Mouse (Mus musculus) kidney, postnatal 4 days (tissue): ENCODE data around the gene Fam193b.
"Not testable (repeated sequence)": the region's sequence is repeated elsewhere in the genome, so short reads cannot be mapped to it uniquely, and the experiment has no call there.

Experiments used
- DNase-seq, 2 experiments: peaks; one replicate each; pipeline ENCODE4 v3.0.0; 2021; ENCODE audit warnings: mixed read lengths in 2 of 2

Fam193b gene

DNA sequence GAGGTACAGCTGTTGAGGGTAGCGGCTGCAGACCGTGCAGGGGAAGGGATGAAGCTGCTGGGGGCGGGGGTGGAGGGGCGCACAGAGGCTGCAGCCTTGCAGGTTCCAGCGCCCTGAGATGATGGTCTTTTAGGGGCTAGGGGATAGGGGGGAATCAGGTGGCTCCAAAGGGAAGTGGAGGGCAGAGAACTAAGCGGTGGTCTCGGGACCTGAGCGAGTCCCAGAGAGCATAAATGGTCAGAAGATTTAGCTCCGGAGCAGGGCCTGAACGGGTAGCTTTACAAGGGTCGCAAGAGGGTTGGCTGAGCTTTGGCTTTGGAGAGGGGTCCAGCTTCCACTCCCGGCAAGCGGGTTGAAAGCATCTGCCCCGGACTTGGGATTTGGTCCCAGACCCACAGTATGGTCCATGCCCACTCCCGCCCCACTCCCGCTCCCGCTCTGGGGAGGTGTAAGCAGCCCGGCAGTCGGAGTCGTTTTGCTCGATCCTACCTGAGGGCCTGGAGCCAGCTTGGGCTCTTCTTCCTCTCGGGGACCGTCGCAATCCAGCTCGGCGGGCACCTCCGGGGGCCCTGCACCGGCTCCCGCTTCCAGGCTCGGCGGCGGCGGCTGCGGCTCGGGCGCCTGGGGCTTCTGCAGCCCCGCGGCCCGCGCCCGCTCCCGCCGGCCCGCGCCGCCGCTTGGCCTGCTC, 490 bp downstream of the Fam193b start:
- peak; percentile 65 to 71 for DNase-seq

DNA sequence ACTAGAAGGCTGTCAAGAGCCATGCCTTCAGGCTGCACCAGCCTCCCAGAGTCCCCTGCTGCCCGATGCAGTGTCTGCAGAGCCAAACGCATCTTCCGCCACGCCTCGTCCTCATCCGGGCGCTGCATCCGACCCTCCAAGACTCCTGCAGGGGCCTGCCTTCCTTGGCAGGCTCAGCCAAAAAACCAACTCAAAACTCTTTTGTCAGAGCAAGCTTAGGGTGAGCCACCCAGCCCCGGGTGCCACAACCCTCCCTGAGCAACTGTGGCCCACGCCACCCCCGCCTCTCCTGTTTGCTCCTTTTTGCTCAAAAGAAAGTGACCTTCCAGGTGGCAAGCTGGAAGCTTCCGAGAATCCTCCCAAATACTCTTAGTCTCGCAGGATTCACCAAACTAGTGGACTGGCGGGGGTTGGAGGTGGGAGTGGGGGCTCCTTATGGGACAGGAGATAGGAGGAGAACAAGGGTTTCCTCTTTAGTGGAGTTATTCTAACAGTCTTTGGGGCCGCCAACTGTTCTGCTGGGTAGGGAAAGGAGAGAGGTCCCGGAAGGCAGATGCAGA, 1.1 kb downstream of the Fam193b start:
- peak; percentile 49 to 63 for DNase-seq

DNA sequence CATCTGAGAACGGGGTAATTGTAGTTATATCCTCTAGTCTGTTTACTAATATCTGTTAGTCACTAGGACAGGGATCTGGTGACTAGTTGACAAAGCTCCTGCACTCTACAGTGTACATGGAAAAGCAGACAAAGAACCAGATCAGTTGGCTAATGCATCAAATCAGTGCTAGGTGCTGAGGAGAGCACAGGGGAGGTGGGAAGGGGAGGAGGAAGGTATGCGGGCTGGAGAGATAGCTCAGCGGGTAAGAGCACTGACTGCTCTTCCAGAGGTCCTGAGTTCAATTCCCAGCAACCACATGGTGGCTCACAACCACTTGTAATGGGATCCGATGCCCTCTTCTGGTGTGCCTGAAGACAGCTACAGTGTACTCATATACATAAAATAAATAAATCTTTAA, 2.4 kb downstream of the Fam193b start:
- DNase-seq = not testable (repeated sequence)

DNA sequence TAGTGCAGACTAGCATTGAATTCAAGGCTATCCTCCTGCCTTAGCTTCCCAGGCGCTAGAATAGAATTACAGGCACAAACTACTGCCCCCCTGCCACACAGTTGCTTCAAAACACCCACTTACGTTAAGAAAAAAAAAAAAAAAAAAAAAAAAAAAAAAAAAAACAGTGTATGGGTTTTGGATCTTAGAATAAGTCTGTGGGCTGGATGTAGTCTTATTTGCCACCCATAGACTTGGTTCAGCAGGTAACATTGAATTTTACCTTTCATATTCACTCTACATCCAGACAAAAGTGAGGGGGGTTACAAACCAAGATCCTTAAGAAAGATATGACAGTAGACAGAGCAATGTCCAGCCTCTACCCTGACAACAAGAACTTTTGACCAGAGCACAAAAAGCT, 3.0 kb downstream of the Fam193b start:
- DNase-seq = no peak

DNA sequence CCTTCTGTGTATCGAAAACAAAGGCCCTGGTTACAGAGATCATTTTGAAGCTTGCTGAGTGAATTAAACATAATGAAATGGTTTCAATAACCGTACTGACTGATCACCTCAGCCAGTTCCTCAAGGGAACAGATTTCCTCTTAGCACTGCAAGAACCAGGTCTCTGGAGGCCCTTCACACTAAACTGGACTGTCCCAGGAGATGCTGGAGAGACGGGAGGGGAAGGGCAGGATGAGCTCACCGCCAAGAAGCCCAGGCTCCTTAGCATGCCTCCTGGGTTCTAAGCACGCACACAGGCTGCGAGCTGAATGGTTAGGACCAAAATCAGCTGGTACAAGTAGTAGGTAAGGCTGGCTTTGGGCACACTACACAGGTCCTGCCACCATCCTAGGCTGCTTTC, 3.9 kb downstream of the Fam193b start:
- no peak for DNase-seq

DNA sequence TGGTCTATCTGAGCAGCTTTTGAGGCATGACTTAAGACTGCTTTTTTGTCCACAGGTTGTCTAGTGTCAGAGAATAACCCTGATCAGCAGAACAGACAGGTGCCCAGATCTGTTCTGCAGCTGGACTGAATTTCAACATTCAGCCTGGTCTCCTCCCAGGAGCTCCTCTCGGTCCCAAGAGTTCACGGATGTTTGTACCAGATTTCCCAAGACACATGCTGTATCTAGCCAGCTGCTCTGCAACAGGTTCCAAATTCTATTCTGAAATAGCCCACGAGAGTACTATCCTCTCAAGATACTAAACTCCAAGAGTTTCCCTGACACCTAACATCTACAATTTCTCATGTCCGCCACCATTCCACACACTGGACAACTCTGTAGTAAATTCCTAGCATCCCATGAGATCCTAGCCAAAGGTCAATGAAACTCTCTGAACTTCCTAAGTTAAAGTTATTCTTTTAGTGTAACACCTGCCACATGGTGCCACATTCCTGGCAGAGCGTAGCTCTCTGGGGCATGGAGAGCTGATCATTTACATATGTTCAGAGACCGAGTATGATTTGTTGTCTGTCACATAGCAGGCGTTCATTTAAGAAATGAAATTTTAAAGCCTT, 7.5 kb downstream of the Fam193b start:
- no peak for DNase-seq

DNA sequence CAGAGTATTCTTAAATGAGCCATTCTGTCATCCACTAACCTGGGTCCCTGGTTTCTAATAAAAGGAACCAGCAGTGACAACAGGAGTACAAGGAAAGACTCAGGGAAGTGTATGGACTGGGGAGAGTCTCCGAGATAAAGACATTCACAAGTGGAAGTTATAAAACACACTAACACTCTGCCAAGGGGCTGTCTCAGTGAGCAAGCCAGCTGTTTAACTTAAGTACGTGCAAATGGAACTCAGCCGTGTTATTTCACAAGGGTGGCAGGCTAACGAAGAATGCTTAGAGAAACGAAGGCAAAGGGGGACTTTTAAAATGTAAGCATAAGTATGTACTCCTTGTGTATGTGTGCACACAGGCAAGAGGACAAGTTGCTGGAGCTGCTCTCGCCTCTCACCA, 13.4 kb downstream of the Fam193b start:
- DNase-seq = no peak

DNA sequence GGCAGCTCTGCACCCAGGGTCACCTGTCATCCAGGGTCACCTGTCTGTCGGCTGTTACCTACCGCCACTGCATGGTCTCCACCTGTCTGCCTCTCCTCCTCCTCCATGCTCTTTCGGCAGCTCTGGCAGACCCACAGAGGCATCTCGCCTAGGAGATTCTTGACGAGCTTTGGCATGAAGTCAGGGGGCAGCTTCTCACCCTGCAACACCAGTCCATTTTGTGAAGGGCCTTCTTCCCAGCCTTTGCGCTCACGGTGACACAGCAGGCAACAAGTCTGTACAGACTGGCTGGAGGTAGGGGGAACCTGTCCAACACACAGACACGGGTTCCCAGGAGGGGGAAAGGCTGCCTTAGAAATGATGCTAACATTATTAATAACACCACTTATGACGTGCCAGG, 15.0 kb downstream of the Fam193b start:
- no peak for DNase-seq

DNA sequence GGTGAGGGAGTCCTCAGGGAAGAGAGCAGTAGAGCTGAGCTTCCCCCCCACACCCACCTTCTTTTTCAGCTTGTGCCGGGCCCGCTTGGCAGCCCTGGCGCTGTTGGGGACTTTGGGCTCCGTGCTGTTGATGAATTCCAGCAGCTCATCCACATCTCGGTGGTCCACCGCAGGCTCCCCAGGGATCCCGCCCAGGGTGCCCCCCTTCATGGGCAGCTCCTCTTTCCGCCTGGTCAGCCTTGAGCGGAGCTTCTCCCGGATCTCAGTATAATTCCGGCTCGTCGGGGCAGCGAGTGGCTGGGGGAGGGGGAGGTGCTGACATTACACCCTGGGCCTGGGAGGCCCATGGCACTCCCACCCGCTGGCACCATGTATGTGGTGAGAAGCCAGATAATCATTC, 21.9 kb downstream of the Fam193b start:
- DNase-seq = peak in 1 of 2 experiments; percentile 26

DNA sequence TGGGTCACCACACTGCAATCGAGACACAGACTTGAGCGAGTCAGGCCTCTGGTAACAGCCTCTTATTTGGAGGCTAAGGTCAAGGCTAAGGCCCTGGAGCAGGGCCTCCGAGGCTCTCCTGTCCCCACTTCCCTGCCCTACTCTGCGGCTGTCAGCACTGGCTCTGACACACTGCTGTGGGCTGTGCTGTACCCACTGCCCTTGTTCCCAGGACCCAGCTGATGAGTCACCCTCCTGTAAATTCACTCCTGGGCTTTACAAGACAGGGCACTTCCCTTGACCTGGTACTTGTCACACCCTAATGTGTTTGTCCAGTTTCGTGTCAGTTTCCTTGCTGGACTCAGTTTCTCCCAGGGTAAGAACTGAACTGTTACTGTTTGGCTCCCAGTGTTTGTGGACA, 22.5 kb downstream of the Fam193b start:
- no peak for DNase-seq

DNA sequence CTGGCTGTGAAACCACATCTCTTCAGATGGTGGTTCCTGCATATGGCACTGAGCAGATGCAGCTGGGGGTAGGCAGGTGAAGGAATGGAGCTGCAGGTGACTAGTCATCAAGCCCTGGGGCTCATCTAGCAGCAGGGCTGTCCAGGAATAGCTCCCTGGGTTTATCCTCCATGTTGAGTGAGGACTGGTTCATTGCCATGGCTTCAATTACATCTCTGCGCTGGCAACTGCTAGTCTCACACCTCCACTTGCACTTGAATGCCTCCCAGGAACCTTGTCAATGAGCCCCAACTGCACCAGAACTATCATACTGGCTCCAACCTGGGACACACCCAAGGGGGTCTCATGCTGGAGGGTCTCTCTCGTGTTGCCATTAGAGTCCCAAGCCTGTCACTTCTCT, 23.0 kb downstream of the Fam193b start:
- no peak for DNase-seq

DNA sequence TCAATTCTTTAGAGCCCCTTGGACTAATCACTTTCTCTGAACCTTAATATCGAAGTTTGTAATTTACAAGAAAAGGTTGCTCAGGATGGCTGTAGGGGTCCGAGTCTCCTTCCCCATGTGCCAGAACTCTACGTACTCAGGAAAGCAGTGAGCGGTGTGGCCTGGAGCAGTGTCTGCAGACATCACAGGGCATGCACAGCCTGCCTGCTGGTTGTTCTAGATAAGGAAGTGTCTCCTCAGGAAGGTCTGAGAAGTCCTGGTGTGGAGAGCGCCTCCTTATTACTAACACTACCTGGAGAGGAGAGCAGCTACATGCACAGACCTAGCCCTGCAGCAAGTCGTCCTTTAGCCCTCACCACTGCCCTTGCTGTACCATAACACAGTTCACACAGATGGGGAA, 26.1 kb downstream of the Fam193b start:
- no peak for DNase-seq

DNA sequence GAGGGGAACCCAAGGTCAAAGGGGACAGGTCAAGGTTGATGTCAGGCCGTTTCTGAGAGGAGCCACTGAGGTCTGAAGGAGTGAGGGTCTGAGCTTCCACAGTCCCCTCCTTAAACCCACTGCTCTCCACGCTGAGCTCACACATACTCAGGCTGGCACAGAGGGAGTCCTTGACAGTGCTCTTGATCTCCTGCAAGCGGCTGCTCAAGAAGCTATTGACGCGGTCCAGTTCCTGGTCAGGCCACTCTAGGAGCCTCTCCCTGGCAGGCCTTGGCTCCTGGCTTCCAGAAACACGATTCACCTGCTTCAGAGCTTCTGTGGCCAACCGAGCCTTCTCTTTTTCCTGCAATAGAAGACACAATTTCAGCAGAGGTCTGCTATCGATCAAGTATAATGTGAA, 27.5 kb downstream of the Fam193b start:
- DNase-seq = no peak

DNA sequence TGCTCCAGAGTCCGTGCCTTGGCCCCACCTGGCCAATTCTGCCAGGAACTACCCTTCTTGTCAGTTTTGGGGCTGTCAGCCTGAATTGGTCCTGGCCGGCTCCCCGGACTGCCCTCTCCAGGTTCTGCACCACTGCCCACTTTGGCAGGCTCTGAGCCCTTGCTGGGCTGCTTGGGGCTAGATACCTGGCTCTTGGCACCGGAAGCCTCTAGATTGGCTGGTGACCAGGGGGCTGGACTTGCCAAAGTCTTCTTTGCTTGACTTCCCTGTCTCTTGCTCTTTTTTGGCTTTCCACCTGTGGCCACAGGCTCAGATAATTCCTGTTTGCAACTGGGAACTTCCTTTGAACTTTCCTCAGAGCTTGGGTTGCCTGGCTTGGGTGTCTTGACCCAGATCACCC, 28.0 kb downstream of the Fam193b start:
- peak; percentile 43 to 60 for DNase-seq

DNA sequence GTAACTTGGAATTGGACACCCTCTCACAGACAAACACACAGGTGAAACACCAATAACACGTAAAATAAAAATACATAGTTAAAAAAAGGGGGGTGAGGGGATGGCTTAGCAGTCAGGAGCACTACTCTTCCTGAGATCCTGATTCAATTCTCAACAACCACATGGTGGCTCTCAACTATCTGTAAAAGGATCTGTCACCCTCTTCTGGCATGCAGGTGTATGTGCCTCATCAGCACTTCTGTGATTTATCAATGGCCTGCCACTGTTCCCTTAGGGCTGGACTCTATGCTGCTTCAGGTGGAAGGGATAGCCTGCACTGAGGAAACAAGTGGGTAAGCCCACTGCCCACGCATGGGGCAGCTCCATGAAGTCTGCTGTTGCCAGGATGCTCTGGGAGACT, 30.0 kb downstream of the Fam193b start:
- peak in 1 of 2 experiments; percentile 54 for DNase-seq

DNA sequence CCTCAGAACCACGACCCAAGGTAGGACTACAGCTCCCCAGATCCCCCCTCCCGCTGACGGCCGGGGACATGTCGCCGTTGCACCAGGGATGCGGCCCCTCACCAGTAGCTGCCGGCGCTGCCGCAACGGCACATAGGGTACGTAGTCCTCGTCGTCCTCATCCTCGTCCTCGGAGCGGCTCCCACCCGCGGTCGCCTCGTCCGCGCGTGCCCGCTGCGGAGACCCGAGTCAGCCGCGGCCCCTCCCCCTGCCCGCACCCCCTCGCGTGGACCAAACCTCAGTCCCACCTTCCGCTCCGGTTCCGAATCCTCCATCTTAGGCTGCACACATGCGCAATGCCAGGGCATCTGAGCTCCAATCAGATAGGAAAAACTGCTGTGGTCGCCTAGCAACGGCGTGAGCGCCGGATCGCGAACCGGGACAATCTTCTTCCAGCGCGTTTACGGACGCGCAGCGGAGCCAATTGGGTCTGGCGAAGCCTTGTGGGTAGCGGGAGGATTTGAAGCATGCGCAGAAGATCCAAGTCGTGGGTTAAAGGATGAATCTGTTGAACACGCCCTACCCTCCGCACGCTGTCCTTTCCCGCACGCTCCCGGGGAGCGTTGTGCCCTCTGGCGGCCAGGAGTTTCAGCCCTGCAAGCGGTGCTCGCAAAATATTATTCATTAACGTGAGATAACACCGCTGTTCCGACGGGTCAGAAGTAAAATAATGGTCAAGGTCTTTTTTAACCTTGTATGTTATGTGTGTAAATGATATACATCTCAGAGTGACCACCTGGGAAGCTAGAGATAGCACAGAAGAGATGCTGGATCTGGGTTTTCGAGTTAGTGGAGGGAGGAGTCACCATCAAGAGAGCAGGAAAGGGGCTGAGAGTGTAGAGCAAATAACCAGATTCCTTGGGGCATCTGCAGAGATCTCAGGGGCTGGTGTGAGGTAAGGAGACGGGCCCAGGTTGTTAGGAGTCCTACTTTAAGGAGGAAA, 34.4 kb downstream of the Fam193b start, which contains the start of gene Ddx41:
Gene Ddx41 (minus strand): TSS at position 465 of the 982 bp plus-strand sequence.
- peak; percentile 98 to 99 for DNase-seq

DNA sequence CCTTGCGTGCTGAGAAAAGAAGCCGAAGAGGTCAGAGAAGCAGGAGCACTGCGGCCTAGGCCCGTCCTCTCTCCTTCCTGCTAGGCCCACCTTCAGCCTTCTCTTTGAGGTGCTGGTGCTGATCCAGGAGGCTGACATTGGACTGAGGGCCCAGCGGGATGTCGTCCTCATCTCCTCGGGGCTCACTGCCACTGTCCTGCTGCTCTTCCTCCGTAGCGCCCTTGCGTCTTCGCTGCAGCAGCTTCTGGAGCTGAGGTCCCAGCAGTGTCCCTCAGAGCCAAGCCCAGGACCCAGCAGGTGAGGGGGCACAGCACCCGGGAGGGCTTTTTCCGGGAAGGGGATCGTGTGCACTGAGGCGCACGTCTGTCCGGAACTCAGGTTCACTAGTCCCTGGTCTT, 35.1 kb downstream of the Fam193b start:
- no peak for DNase-seq

DNA sequence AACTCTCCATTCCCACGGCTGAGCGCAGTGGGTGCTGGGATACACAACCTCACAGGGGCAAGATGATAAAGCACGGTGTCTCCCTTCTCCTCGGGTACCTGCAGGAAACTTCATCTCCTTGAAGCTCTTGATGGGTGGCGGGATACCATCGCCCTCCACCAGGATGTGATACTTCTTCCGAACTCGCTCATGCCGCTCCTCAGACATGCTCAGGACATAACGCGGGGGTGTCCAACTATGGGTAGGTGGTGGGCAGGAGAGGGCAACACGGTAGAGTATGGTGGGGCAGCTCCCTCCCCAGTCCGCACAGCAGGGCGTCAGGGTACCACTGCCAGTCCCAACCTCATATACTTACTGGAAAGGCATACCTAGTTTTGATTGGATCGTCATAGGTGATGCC, 35.7 kb downstream of the Fam193b start:
- DNase-seq = no peak

DNA sequence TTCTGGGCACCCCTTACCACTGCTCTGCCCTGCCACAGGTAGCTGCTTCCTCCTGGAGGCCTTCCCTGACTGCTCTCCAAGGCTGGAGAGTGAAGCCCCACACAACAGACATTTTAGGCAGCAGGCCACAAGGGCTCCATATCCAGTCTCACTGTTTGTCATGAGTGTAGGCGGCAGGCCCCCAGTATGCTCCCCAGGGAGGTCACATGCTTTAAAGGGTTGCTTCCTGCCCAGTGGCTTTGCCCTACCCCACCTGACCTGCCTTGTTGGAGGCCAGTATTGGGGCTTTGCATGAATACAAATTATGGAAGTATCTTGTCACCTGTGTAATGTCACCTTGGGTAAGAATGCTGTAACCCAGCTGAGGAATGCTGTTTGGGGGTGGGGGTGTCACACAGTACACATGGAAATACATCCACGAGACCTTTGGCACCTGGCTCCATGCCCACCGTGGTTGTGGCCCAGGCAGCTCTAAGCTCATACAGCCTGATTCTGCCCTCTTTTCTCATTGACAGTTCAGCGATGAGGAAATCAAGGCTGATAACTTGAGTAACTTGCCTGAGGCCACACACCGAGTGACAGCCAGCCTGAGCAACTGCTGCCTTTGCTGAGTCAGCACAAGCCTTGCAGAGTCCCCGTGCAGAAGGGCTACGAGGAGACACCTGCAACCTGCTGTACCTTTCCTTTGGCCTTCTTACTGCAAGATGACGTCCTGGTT, 41.6 kb downstream of the Fam193b start, which contains the start of gene Dok3:
Gene Dok3 (minus strand): TSS at position 99 of the 718 bp plus-strand sequence.
- peak; percentile 43 to 59 for DNase-seq

DNA sequence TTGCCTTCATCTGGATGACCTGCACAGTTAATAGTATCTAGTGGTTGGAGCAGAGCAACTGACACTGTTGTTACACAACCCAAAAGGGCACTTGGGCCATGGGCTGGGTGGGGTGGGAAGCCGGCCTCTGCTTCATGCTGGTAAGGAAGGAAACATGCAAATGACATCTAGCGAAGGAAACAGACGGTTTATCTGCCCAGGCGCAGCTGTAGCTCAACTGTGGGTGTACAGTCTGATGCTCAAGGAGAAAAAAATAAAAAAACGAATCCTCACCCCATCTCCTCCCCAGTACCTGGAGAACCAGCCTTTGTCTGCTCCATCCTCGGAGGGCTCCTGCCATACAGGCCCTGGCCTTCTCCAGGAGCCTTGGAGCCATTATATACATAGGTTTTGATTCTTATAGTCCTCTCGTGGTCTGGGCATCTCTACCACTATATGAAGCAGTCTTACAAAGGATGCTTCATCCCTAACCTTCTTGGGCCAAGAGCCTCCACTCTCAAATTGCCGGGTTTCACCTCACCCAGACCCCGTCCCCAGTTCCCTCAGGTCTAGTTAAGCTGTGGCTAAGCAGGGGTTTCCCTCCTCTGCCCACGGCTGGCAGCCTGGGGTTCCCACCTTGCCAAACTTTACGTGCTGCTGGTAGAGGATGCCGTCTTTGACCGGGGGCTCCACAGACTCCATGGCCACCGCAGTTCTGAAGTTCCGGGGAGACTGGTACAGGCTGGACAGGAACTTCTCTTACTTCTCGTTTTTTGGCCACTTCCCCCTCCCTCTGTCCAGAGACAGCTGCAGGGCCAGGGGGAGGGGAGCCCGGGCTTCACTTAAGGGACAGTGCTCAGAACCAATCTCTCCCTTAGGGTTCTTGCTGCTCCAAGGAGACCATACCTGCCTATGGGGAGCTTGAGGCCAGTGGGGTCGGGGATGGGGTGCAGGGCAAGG, 42.8 kb downstream of the Fam193b start:
- no peak for DNase-seq

DNA sequence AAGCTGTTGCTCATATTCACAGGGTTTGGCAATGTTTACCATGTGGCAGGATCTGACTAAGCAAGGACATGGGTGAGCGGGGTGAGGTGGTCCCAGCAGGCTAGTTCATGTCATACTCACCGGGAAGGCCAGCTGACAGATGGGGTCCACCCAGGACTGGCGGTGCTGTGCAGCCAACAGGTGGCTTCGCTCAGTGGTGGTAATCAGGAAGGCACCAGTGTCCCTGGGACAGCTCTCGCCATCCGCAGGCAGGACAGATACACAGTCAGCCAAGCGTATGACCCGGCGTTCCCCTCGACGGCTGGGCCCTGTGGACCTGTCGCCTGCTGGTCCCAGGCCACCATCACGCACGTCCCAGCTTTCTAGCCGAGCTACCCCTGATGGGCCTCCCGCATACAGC, 43.7 kb downstream of the Fam193b start:
- no peak for DNase-seq
